Mouse (Mus musculus) limb, embryonic 12.5 days (tissue): ENCODE measurements around the gene Add3. TPM values are rescaled to one million over a fixed set of nuclear protein-coding genes. Genes with fewer than 3 reads are reported as not detected.
A peak's percentile ranks its signal among the peaks of the same experiment; 100 is the strongest.

Experiments
- ATAC-seq: fragments of 200-750 bp; cut with Nextera tagmentation; 2 replicates; pipeline ENCODE4 v1.8.0; 2017; ENCODE audit warnings: low read depth, moderate TSS enrichment; ENCODE audit not compliant: insufficient number of reproducible peaks, insufficient read depth, low FRiP score, low TSS enrichment
- H3K27ac ChIP-seq: fragments of 300-500 bp; sonication (generic); 2 replicates; pipeline ENCODE4 v1.5.1; 2016; ENCODE audit warnings: mild to moderate bottlenecking, moderate library complexity
- H3K27me3 ChIP-seq: fragments of 300-500 bp; sonication (generic); 2 replicates; pipeline ENCODE4 v1.6.1; 2016; ENCODE audit warnings: mild to moderate bottlenecking, moderate library complexity
- H3K36me3 ChIP-seq: fragments of 300-500 bp; sonication (generic); 2 replicates; pipeline ENCODE4 v1.6.1; 2016; ENCODE audit warnings: mild to moderate bottlenecking, moderate library complexity
- H3K4me1 ChIP-seq: fragments of 300-500 bp; sonication (generic); replicated peaks from 2 replicates; pipeline ENCODE4 v1.6.1; 2016
- H3K4me2 ChIP-seq: fragments of 300-500 bp; sonication (generic); 2 replicates; pipeline ENCODE4 v1.6.1; 2016; ENCODE audit warnings: mild to moderate bottlenecking, moderate library complexity
- H3K4me3 ChIP-seq: fragments of 300-500 bp; sonication (generic); replicated peaks from 2 replicates; pipeline ENCODE4 v1.5.1; 2016; ENCODE audit warnings: mild to moderate bottlenecking
- H3K9ac ChIP-seq: fragments of 300-500 bp; sonication (generic); replicated peaks from 2 replicates; pipeline ENCODE4 v1.6.1; 2016; ENCODE audit warnings: mild to moderate bottlenecking, moderate library complexity
- H3K9me3 ChIP-seq: fragments of 300-500 bp; sonication (generic); 2 replicates; pipeline ENCODE4 v1.6.1; 2016; ENCODE audit warnings: mild to moderate bottlenecking, moderate library complexity
- WGBS: fragments of 180-500 bp; shearing (Covaris S2); methylation state at CpG from one replicate; pipeline ENCODE4 v1.1.7; 2016; 5-methylcytosine and 5-hydroxymethylcytosine counted together
- polyA plus RNA-seq: library from polyadenylated mRNA; unstranded; fragments of >200 nt; fragmentation: Nextera tagmentation; extraction: Ambion mirVana; gene quantifications from 2 replicates; pipeline ENCODE4 v1.2.1, GENCODE M21; 2016

Add3 gene
- polyA plus RNA-seq, 1 experiment from 2014 or later: 83.8 TPM

GRCm38 (mm10) chr19:53187533-53187932 lies 47.3 kb downstream of the Add3 start:
- H3K9ac ChIP-seq: no peak overlapping the region
- H3K4me2 ChIP-seq: no peak overlapping the region
- H3K4me1 ChIP-seq: peaks cover 57% of the 10 kb centered on the region
- no peaks in the 10 kb centered on the region for H3K36me3 ChIP-seq
- no peaks in the 10 kb centered on the region for H3K9me3 ChIP-seq
- H3K27ac ChIP-seq: no peak overlapping the region; the same call in 1 of the 2 replicates
- 89% methylated on average over 7 of the region's 7 CpGs for WGBS
- no peak overlapping the region for H3K4me3 ChIP-seq
- no peaks in the 10 kb centered on the region for H3K27me3 ChIP-seq
- no peak for ATAC-seq

GRCm38 (mm10) chr19:53188186-53188585 lies 47.9 kb downstream of the Add3 start:
- peaks cover 55% of the 10 kb centered on the region for H3K4me1 ChIP-seq
- no peak overlapping the region for H3K27ac ChIP-seq
- 84% methylated on average over 6 of the region's 6 CpGs for WGBS
- H3K4me2 ChIP-seq: no peak overlapping the region
- no peaks in the 10 kb centered on the region for H3K9me3 ChIP-seq
- no peak for ATAC-seq
- H3K9ac ChIP-seq: no peak overlapping the region
- no peaks in the 10 kb centered on the region for H3K36me3 ChIP-seq
- H3K4me3 ChIP-seq: no peak overlapping the region
- no peaks in the 10 kb centered on the region for H3K27me3 ChIP-seq

GRCm38 (mm10) chr19:53188724-53189220 lies 48.5 kb downstream of the Add3 start:
- H3K9me3 ChIP-seq: no peaks in the 10 kb centered on the region
- no peak overlapping the region for H3K27ac ChIP-seq
- WGBS: 78% methylated on average over 5 of the region's 5 CpGs
- H3K4me3 ChIP-seq: no peak overlapping the region
- H3K36me3 ChIP-seq: no peaks in the 10 kb centered on the region
- no peak overlapping the region for H3K9ac ChIP-seq
- H3K4me2 ChIP-seq: no peak overlapping the region
- no peaks in the 10 kb centered on the region for H3K27me3 ChIP-seq
- peaks cover 49% of the 10 kb centered on the region for H3K4me1 ChIP-seq
- no peak for ATAC-seq

GRCm38 (mm10) chr19:53189736-53190135 lies 49.5 kb downstream of the Add3 start:
- Histone ChIP-seq H3K4me3 (no peak overlapping the region), H3K4me1 (peaks cover 49% of the 10 kb centered on the region), H3K36me3 (no peaks in the 10 kb centered on the region), H3K4me2 (no peak overlapping the region), H3K27me3 (no peaks in the 10 kb centered on the region), H3K27ac (no peak overlapping the region), H3K9me3 (no peaks in the 10 kb centered on the region), H3K9ac (no peak overlapping the region)
- ATAC-seq: no peak
- WGBS: 88% methylated on average over 3 of the region's 3 CpGs

GRCm38 (mm10) chr19:53190232-53190631 lies 50.0 kb downstream of the Add3 start:
- H3K9ac ChIP-seq: no peak overlapping the region
- H3K4me1 ChIP-seq: peaks cover 50% of the 10 kb centered on the region
- WGBS: 74% methylated on average over 3 of the region's 3 CpGs
- no peak overlapping the region for H3K27ac ChIP-seq
- no peak for ATAC-seq
- H3K9me3 ChIP-seq: no peaks in the 10 kb centered on the region
- H3K36me3 ChIP-seq: no peaks in the 10 kb centered on the region
- no peak overlapping the region for H3K4me3 ChIP-seq
- no peak overlapping the region for H3K4me2 ChIP-seq
- no peaks in the 10 kb centered on the region for H3K27me3 ChIP-seq

- Histone ChIP-seq H3K27ac (no peak overlapping the region), H3K4me1 (peaks cover 37% of the 10 kb centered on the region), H3K4me3 (no peak overlapping the region), H3K4me2 (no peak overlapping the region), H3K27me3 (no peaks in the 10 kb centered on the region), H3K36me3 (no peaks in the 10 kb centered on the region), H3K9ac (no peak overlapping the region), H3K9me3 (no peaks in the 10 kb centered on the region)
- ATAC-seq: no peak; the same call in 1 of the 2 replicates
- 27% methylated on average over 6 of the region's 6 CpGs for WGBS
Observed at GRCm38 (mm10) chr19:53191867-53192487, 51.7 kb downstream of the Add3 start.

GRCm38 (mm10) chr19:53193190-53193589 lies 52.9 kb downstream of the Add3 start:
- H3K27me3 ChIP-seq: no peaks in the 10 kb centered on the region
- no peak overlapping the region for H3K27ac ChIP-seq
- H3K36me3 ChIP-seq: no peaks in the 10 kb centered on the region
- H3K9ac ChIP-seq: no peak overlapping the region
- H3K4me1 ChIP-seq: peaks cover 28% of the 10 kb centered on the region
- no peaks in the 10 kb centered on the region for H3K9me3 ChIP-seq
- no peak overlapping the region for H3K4me2 ChIP-seq
- ATAC-seq: no peak
- 87% methylated on average over 2 of the region's 2 CpGs for WGBS
- H3K4me3 ChIP-seq: no peak overlapping the region

- Histone ChIP-seq H3K9me3 (no peaks in the 10 kb centered on the region), H3K9ac (no peak overlapping the region), H3K27ac (peak overlapping the region; percentile 35), H3K36me3 (peaks cover 1% of the 10 kb centered on the region; the same call in 1 of the 2 replicates), H3K4me1 (peaks cover 26% of the 10 kb centered on the region), H3K4me2 (no peak overlapping the region), H3K27me3 (no peaks in the 10 kb centered on the region), H3K4me3 (no peak overlapping the region)
- 70% methylated on average over 11 of the region's 11 CpGs for WGBS
- no peak for ATAC-seq
Observed at GRCm38 (mm10) chr19:53193964-53194582, 53.8 kb downstream of the Add3 start.

- no peaks in the 10 kb centered on the region for H3K27me3 ChIP-seq
- no peak overlapping the region for H3K27ac ChIP-seq
- no peaks in the 10 kb centered on the region for H3K9me3 ChIP-seq
- H3K4me3 ChIP-seq: no peak overlapping the region
- no peak overlapping the region for H3K9ac ChIP-seq
- H3K4me1 ChIP-seq: peaks cover 26% of the 10 kb centered on the region
- peaks cover 10% of the 10 kb centered on the region; the same call in 1 of the 2 replicates for H3K36me3 ChIP-seq
- no peak for ATAC-seq
- no peak overlapping the region for H3K4me2 ChIP-seq
- 76% methylated on average over 9 of the region's 9 CpGs for WGBS
Observed at GRCm38 (mm10) chr19:53194751-53195520, 54.7 kb downstream of the Add3 start.

GRCm38 (mm10) chr19:53196961-53197360 lies 56.7 kb downstream of the Add3 start:
- Histone ChIP-seq H3K9me3 (no peaks in the 10 kb centered on the region), H3K36me3 (peaks cover 10% of the 10 kb centered on the region; the same call in 1 of the 2 replicates), H3K27ac (no peak overlapping the region), H3K4me2 (no peak overlapping the region), H3K9ac (no peak overlapping the region), H3K4me3 (no peak overlapping the region), H3K4me1 (peaks cover 17% of the 10 kb centered on the region), H3K27me3 (no peaks in the 10 kb centered on the region)
- no peak for ATAC-seq
- 93% methylated on average over 10 of the region's 10 CpGs for WGBS

GRCm38 (mm10) chr19:53197766-53198165 lies 57.5 kb downstream of the Add3 start:
- Histone ChIP-seq H3K4me2 (no peak overlapping the region), H3K36me3 (peaks cover 10% of the 10 kb centered on the region; the same call in 1 of the 2 replicates), H3K4me3 (no peak overlapping the region), H3K4me1 (peaks cover 14% of the 10 kb centered on the region), H3K9me3 (no peaks in the 10 kb centered on the region), H3K27me3 (no peaks in the 10 kb centered on the region), H3K27ac (no peak overlapping the region), H3K9ac (no peak overlapping the region)
- 71% methylated on average over 7 of the region's 7 CpGs for WGBS
- no peak for ATAC-seq
